Mouse (Mus musculus) liver, postnatal 0 days (tissue): ENCODE results near the gene Gbp7. TPM values are rescaled to one million over a fixed set of nuclear protein-coding genes. Genes with fewer than 3 reads are reported as not detected.

Experiments
- ATAC-seq: fragments of 200-750 bp; cut with Nextera tagmentation; 2 replicates; pipeline ENCODE4 v1.8.0; 2017; ENCODE audit warnings: mild to moderate bottlenecking, moderate library complexity
- DNase-seq: peaks from one replicate; pipeline ENCODE4 v3.0.0-alpha.2; 2016
- H3K27ac ChIP-seq: fragments of 300-500 bp; sonication (generic); 2 replicates; pipeline ENCODE4 v1.5.1; 2014; ENCODE audit warnings: antibody characterized with exemption, moderate library complexity, mild to moderate bottlenecking, low read depth
- H3K27me3 ChIP-seq: fragments of 300-500 bp; sonication (generic); 2 replicates; pipeline ENCODE4 v1.6.1; 2014; ENCODE audit warnings: low read length, control low read depth, mixed read lengths; ENCODE audit not compliant: insufficient read depth
- H3K36me3 ChIP-seq: fragments of 300-500 bp; sonication (generic); replicated peaks from 2 replicates; pipeline ENCODE4 v1.6.1; 2014; ENCODE audit warnings: mild to moderate bottlenecking, control low read depth, low read length, moderate library complexity, mixed read lengths; ENCODE audit not compliant: insufficient read depth
- H3K4me1 ChIP-seq: fragments of 300-500 bp; sonication (generic); 2 replicates; pipeline ENCODE4 v1.6.1; 2014; ENCODE audit warnings: antibody characterized with exemption, mild to moderate bottlenecking, control low read depth; ENCODE audit not compliant: insufficient read depth
- H3K4me2 ChIP-seq: fragments of 300-500 bp; sonication (generic); 2 replicates; pipeline ENCODE4 v1.6.1; 2014; ENCODE audit warnings: low read depth, mild to moderate bottlenecking, low read length, moderate library complexity, mixed read lengths
- H3K4me3 ChIP-seq: fragments of 300-500 bp; sonication (generic); 2 replicates; pipeline ENCODE4 v1.5.1; 2014; ENCODE audit warnings: low read depth, low read length
- H3K9ac ChIP-seq: fragments of 300-500 bp; sonication (generic); replicated peaks from 2 replicates; pipeline ENCODE4 v1.6.1; 2014; ENCODE audit warnings: mild to moderate bottlenecking, moderate library complexity
- H3K9me3 ChIP-seq: fragments of 300-500 bp; sonication (generic); 2 replicates; pipeline ENCODE4 v1.6.1; 2016; ENCODE audit warnings: mild to moderate bottlenecking, control low read depth, low read length, mixed read lengths
- CTCF ChIP-seq: sonication (generic); IDR thresholded peaks from 2 replicates; pipeline ENCODE4 v1.5.1; 2016; ENCODE audit warnings: antibody characterized with exemption, low read depth
- EP300 ChIP-seq: IDR thresholded peaks from 2 replicates; pipeline ENCODE4 v1.6.1; 2016; ENCODE audit warnings: antibody characterized with exemption, low read depth, mild to moderate bottlenecking
- WGBS: fragments of 180-500 bp; shearing (Covaris S2); extraction: QIAGEN DNeasy Blood & Tissue Kit; methylation state at CpG from one replicate; pipeline ENCODE4 v1.1.7; 2014; ENCODE audit not compliant: insufficient replicate concordance; 5-methylcytosine and 5-hydroxymethylcytosine counted together
- polyA plus RNA-seq: library from polyadenylated mRNA; unstranded; fragments of >200 nt; fragmentation: Nextera tagmentation; extraction: Ambion mirVana; gene quantifications from 2 replicates; pipeline ENCODE4 v1.2.1, GENCODE M21; 2015

The Gbp7 gene
- polyA plus RNA-seq, 1 experiment from 2014 or later, result 7.8 TPM

DNA sequence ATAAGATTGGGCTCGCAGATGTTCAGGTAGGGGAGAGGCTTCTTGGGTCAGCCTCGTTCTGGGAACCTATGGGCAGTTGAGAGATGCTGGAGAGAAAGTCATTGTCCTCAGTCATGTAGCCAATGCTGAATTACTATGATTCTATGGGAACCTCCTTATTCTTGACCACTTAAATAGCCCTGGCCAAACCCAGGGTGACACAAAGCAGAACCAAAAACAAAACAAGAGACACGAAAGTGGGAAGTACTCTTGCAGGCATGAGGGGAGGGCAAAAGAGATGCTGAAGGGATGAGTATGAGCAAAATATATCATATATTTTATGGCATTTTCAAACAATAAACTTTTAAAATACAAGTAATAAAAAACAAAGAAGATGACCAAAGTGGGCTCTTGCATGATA, 47.0 kb downstream of the Gbp7 start:
- H3K9ac ChIP-seq, result no peak overlapping the region
- H3K4me2 ChIP-seq, result no peak overlapping the region
- H3K4me1 ChIP-seq, result no peaks in the 10 kb centered on the region
- H3K27ac ChIP-seq, result no peak overlapping the region
- 65% methylated on average over 3 of the region's 3 CpGs for WGBS
- no peaks in the 10 kb centered on the region for H3K9me3 ChIP-seq
- ATAC-seq (no peak), DNase-seq (no peak)
- no peak overlapping the region for H3K4me3 ChIP-seq
- no peak for TF ChIP-seq EP300
- TF ChIP-seq CTCF, result no peak
- H3K27me3 ChIP-seq, result no peaks in the 10 kb centered on the region
- H3K36me3 ChIP-seq, result no peaks in the 10 kb centered on the region

DNA sequence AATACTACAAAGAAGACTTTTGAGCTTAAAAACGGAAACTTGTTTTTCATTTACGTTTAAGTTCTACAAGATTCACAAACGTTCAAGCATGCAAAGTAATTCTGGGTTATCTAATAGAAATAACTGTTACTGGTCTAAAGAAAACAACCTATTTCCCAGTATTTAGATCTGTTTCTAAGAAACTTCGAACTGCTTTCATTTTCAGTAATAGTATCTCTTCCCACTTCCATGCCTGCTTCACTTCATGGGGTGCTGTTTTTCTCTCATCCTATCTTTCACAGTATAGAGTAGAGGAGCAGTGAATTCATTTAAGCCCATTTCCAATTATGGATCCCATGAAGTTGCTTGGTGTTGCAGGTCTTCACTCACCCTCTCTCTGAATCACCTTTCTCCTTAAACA, 48.2 kb downstream of the Gbp7 start:
- Histone ChIP-seq H3K4me1 (no peaks in the 10 kb centered on the region), H3K9me3 (no peaks in the 10 kb centered on the region), H3K27ac (no peak overlapping the region), H3K36me3 (no peaks in the 10 kb centered on the region), H3K9ac (no peak overlapping the region), H3K4me3 (no peak overlapping the region), H3K4me2 (no peak overlapping the region), H3K27me3 (no peaks in the 10 kb centered on the region)
- TF ChIP-seq CTCF (no peak), EP300 (no peak)
- WGBS, result 79% methylated on average over 4 of the region's 4 CpGs
- DNase-seq, result no peak
- no peak for ATAC-seq

DNA sequence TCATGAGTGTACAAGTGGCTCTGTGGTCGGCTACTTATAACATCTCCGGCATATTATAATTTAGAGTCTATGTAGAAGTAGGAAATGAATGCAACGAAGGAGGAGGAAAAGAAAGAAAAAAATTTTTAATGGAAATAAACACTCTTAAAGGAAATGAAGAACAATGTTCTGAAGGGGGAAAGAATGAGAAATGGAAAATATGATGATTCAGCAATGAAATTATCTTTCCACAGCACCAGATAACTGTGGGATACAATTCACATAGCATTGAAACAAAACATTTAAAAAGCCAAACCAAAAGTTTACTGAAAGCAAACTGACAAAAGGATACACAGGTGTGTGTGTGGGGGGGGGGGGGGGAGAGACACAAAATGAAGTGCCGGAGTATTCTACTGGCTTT, 52.9 kb downstream of the Gbp7 start:
- Histone ChIP-seq H3K4me3 (no peak overlapping the region), H3K36me3 (no peaks in the 10 kb centered on the region), H3K4me2 (no peak overlapping the region), H3K9ac (no peak overlapping the region), H3K9me3 (no peaks in the 10 kb centered on the region), H3K27ac (no peak overlapping the region), H3K4me1 (no peaks in the 10 kb centered on the region), H3K27me3 (no peaks in the 10 kb centered on the region)
- DNase-seq, result no peak
- no peak for TF ChIP-seq EP300
- no peak for TF ChIP-seq CTCF
- ATAC-seq, result no peak
- 72% methylated on average over 4 of the region's 4 CpGs for WGBS

- Histone ChIP-seq H3K4me1 (no peaks in the 10 kb centered on the region), H3K27me3 (no peaks in the 10 kb centered on the region), H3K36me3 (no peaks in the 10 kb centered on the region), H3K9ac (no peak overlapping the region), H3K4me2 (no peak overlapping the region), H3K9me3 (no peaks in the 10 kb centered on the region), H3K27ac (no peak overlapping the region), H3K4me3 (no peak overlapping the region)
- ATAC-seq, result no peak
- no peak for DNase-seq
- TF ChIP-seq EP300 (no peak), CTCF (no peak)
These were observed 57.2 kb downstream of the Gbp7 start for GRCm38 (mm10) chr3:142587386-142587785.

DNA sequence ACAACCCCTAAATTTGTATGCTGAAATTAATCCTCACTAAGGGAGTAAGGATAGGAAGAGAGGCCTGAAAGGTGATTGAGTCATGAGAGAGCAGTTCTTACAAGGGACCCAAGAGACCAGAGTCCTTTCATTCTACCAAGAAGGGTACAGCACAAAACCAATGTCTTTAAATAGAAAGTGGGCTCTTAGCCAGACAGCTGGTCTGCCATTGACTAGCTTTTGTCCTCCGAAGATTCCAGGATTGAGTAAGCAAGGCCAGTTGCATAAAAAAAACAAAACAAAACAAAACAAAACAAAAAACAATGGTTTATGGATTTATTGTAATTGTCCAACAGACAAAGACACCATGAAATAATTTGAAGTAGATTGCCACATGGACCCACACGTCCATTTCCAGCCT, 58.7 kb downstream of the Gbp7 start:
- H3K4me3 ChIP-seq, result no peak overlapping the region
- WGBS, result 78% methylated on average over 2 of the region's 2 CpGs

DNA sequence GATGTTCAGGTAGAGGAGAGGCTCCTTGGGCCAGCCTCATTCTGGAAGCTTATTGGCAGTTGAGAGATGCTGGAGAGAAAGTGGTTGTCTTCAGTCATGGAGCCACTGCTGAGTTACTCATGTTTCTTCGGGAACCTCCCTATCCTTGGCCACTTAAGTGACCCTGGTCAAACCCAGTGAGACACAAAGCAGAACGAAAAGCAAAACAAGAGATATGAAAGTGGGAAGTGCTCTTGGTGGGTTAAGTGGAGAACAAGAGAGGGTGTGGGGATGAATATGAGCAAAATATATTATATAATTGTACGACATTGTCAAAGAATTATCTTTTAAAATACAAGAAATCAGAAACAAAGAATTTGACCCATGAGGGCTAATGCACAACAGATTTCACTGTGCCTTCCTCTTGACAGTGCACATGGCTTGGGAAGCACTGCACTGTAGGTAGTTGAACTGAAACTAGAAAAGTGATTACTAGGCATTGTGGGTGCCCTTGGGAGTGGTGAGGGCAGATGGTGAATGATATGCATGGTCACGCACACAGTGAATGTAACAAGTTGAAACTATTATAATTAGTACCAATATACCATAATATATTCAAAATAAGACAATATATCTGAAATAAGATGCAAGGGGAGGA, 60.4 kb downstream of the Gbp7 start:
- Histone ChIP-seq H3K27ac (no peak overlapping the region), H3K4me1 (no peaks in the 10 kb centered on the region), H3K4me2 (no peak overlapping the region), H3K9ac (no peak overlapping the region), H3K4me3 (no peak overlapping the region), H3K36me3 (no peaks in the 10 kb centered on the region), H3K27me3 (no peaks in the 10 kb centered on the region), H3K9me3 (no peaks in the 10 kb centered on the region)
- 64% methylated on average over 4 of the region's 4 CpGs for WGBS
- DNase-seq, result no peak
- ATAC-seq, result no peak
- TF ChIP-seq EP300, result no peak
- TF ChIP-seq CTCF, result no peak

More for the DNA sequence above, 58.7 kb downstream of the Gbp7 start:
- TF ChIP-seq EP300 (no peak), CTCF (no peak)
- ATAC-seq (no peak), DNase-seq (no peak)
- H3K27ac ChIP-seq, result no peak overlapping the region
- H3K9me3 ChIP-seq, result no peaks in the 10 kb centered on the region
- H3K4me2 ChIP-seq, result no peak overlapping the region
- H3K36me3 ChIP-seq, result no peaks in the 10 kb centered on the region
- no peaks in the 10 kb centered on the region for H3K4me1 ChIP-seq
- H3K9ac ChIP-seq, result no peak overlapping the region
- no peaks in the 10 kb centered on the region for H3K27me3 ChIP-seq

DNA sequence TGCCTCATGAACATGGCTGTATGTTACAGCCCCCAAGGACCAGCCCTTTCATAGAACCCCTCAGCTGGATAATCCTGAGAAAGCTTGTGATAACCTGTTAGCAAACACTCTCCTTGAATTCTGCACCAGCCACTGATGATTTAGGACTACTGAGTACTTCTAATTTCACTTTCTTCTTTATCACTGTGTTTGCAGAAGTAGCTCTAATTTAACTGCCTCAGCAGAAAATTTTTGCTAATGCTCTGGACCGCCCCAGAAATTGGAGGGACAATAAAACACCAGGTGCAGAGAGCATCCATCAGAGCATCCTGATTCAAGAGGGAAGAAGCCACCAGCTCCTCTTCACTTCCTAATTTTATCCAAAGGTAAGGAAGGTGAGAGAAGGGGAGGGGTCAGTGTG, 64.4 kb downstream of the Gbp7 start, which contains the start of gene Gbp2b:
TSS of gene Gbp2b (plus strand) at position 301 of the 400 bp plus-strand sequence.
- no peak within 1 kb of the TSS for H3K9ac ChIP-seq
- 61% methylated on average over 1 of the region's 1 CpGs for WGBS
- TF ChIP-seq EP300 (no peak), CTCF (no peak)
- H3K27ac ChIP-seq, result no peak within 1 kb of the TSS
- ATAC-seq (no peak), DNase-seq (no peak)
- H3K4me1 ChIP-seq, result no peaks in the 10 kb centered on the region
- H3K9me3 ChIP-seq, result no peaks in the 10 kb centered on the region
- no peak within 1 kb of the TSS for H3K4me2 ChIP-seq
- H3K36me3 ChIP-seq, result no peaks in the 10 kb centered on the region
- H3K27me3 ChIP-seq, result no peaks in the 10 kb centered on the region
- no peak within 1 kb of the TSS for H3K4me3 ChIP-seq
